Mouse (Mus musculus): ENCODE results near the gene Ubap1l. TPM values are rescaled to one million over a fixed set of nuclear protein-coding genes. Genes with fewer than 3 reads are reported as not detected.
A peak's percentile ranks its signal among the peaks of the same experiment; 100 is the strongest.

The Ubap1l gene
- 0.18 TPM in 1 of 2 replicates, not detected in the other for total RNA-seq (2014; rRNA removed)
- polyA plus RNA-seq (2012; rRNA removed): 0.12 and 0.22 TPM in 2 replicates

DNA sequence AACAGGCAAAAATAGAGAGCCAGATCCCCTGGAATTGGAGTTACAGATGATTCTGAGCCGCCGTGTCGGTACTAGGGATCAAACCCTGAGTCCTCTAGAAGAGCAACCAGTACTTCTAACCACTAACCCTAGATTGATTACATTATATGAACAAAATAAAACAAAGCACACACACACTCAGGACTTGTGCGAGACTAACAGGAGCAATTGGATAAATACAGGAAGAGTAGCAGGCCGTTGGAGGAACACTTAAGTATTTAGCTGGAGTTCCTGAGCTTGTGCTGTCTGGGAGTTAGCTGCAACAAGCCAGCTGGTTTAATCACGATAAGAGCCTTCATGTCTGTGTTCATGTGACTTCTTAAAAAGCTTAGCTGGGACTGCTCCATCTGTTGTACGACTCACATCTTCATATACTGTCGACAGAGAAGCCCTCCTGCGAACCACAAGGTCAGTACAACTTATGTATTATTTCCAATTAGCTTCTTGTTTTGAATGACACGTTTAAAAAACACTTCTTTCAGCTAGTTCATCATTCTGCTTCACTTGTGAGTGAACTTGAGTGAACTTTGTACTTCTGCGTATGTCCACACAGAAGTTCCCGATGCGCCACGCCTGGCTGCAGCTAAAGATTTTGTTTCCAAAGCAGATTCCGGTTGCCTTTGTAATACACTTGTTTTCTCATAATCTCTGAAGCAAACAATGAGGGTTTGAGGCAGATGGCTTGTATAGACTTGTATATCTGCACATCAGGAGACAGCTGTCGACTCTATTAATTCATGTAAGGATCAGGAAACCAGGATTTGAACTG is at the start of gene Ubap1l:
TSS of gene Ubap1l (plus strand) at position 401 of the 808 bp plus-strand sequence.
- Histone ChIP-seq H3K4me1 (ENCODE audit: control insufficient read depth, insufficient read depth, low read length) (no peaks in the 10 kb centered on the region), H3K27me3 (ENCODE audit: control insufficient read depth, insufficient read depth, low read length) (no peaks in the 10 kb centered on the region), H3K9ac (ENCODE audit: low read depth, low read length) (no peak within 1 kb of the TSS), H3K79me2 (ENCODE audit: control insufficient read depth, insufficient read depth, low read length) (no peaks in the 10 kb centered on the region), H3K4me3 (ENCODE audit: insufficient read depth, low read depth, low read length) (no peak within 1 kb of the TSS), H3K36me3 (ENCODE audit: control insufficient read depth, insufficient read depth, low read length) (peaks cover 56% of the 10 kb centered on the region), H3K27ac (replicated peaks; ENCODE audit: insufficient read depth, low read depth, low read length) (no peak within 1 kb of the TSS)
- DNase-seq (ENCODE audit: extremely low read depth, low read depth, low spot score): peak; percentile 34
- WGBS: 72% methylated on average over 16 of the region's 16 CpGs
- TF ChIP-seq POLR2A (IDR thresholded peaks at IDR 0.05; ENCODE audit: extremely low read depth, insufficient read depth, low read length) (no peak), CTCF (IDR thresholded peaks at IDR 0.05; ENCODE audit: low read depth, low read length) (no peak)

DNA sequence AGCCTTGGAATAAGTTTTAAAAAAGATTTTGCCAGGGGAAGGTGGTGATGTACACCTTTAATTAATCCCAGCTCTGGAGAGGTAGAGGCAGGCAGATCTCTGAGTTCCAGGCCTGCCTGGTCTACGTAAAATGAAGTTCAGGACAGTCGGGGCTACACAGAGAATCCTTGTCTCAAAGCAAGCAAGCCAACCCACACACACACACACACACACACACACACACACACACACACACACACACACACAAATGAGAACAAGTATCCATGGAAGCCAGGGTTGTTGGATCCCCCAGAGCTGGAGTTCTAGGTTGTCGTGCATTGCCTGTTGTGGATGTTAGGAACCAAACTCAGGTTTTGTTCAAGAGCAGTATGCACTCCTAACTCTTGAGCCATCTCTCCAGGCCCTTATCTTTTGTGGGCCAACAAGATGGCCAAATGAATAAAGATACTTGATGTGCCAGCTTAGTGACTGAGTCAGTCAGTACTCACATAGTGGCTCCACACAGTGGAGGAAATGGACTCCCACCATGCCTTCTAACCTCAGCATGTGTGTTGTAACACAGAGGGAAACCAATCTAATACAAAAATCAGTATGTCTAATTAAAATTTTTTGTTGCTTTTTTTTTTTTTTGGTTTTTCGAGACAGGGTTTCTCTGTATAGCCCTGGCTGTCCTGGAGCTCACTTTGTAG is 48.0 kb upstream of the Ubap1l start:
- peaks cover 65% of the 10 kb centered on the region for H3K36me3 ChIP-seq (ENCODE audit: control insufficient read depth, insufficient read depth, low read length)
- peaks cover 15% of the 10 kb centered on the region; the same call in 1 of the 2 replicates for H3K79me2 ChIP-seq (ENCODE audit: control insufficient read depth, insufficient read depth, low read length)
- peaks cover 8% of the 10 kb centered on the region; the same call in 1 of the 2 replicates for H3K4me1 ChIP-seq (ENCODE audit: control insufficient read depth, insufficient read depth, low read length)
- no peak overlapping the region for H3K9ac ChIP-seq (ENCODE audit: low read depth, low read length)
- no peaks in the 10 kb centered on the region for H3K27me3 ChIP-seq (ENCODE audit: control insufficient read depth, insufficient read depth, low read length)
- H3K27ac ChIP-seq (replicated peaks; ENCODE audit: insufficient read depth, low read depth, low read length): no peak overlapping the region
- WGBS: 89% methylated on average over 4 of the region's 4 CpGs
- TF ChIP-seq CTCF (IDR thresholded peaks at IDR 0.05; ENCODE audit: low read depth, low read length): no peak
- TF ChIP-seq POLR2A (IDR thresholded peaks at IDR 0.05; ENCODE audit: extremely low read depth, insufficient read depth, low read length): no peak
- peak; percentile 29 for DNase-seq (ENCODE audit: extremely low read depth, low read depth, low spot score)
- H3K4me3 ChIP-seq (ENCODE audit: insufficient read depth, low read depth, low read length): no peak overlapping the region

DNA sequence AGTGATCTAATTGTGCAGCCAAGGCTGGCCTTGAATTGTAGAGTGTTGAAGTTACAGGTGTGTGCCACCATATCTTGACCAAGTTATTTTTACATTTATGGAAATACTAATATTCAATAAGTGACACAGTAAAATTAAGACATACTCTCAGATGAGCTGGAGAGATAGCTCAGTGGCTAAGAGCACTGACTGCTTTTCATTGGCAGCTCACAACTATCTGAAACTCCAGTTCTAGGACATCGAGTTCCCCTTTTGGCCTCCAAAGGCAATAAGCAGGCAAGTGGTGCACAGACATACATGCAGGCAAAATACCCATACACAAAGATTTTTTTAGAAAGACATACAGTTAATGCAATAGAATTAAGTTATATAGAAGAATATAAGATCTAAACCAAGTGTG is 47.0 kb upstream of the Ubap1l start:
- Histone ChIP-seq H3K27ac (replicated peaks; ENCODE audit: insufficient read depth, low read depth, low read length) (no peak overlapping the region), H3K27me3 (ENCODE audit: control insufficient read depth, insufficient read depth, low read length) (no peaks in the 10 kb centered on the region), H3K4me3 (ENCODE audit: insufficient read depth, low read depth, low read length) (no peak overlapping the region), H3K4me1 (ENCODE audit: control insufficient read depth, insufficient read depth, low read length) (peaks cover 2% of the 10 kb centered on the region; the same call in 1 of the 2 replicates), H3K36me3 (ENCODE audit: control insufficient read depth, insufficient read depth, low read length) (peaks cover 65% of the 10 kb centered on the region), H3K79me2 (ENCODE audit: control insufficient read depth, insufficient read depth, low read length) (peaks cover 9% of the 10 kb centered on the region; the same call in 1 of the 2 replicates), H3K9ac (ENCODE audit: low read depth, low read length) (no peak overlapping the region)
- 69% methylated on average over 1 of the region's 1 CpGs for WGBS
- TF ChIP-seq CTCF (IDR thresholded peaks at IDR 0.05; ENCODE audit: low read depth, low read length) (no peak), POLR2A (IDR thresholded peaks at IDR 0.05; ENCODE audit: extremely low read depth, insufficient read depth, low read length) (no peak)
- no peak for DNase-seq (ENCODE audit: extremely low read depth, low read depth, low spot score)

DNA sequence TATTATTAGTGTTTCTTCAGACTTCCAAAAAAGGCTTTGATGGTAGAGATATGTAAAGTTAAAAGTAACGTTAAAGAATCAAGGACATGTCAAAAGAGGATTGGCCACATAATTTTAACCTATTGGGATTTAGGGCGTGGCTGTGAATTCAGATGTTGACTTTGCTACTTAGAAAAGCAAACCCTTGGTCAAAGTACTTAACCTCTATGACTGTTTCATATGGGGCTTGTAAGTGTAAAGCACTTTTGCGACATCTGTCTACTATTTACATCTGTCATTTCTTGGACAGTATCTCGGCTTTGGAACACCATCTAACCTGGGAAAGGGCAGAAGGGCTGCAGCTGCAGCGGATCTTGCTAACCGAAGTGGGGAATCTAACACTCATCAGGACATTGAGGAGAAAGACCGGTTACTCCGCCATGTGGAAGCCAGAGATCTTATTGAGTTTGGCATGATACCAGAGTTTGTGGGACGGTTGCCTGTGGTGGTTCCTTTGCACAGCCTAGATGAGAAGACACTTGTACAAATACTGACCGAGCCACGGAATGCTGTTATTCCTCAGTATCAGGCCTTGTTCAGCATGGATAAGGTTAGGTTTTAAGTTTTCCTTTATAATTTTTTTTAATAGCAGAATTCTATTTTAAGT is 38.5 kb upstream of the Ubap1l start:
- 32% methylated on average over 11 of the region's 11 CpGs for WGBS
- DNase-seq (ENCODE audit: extremely low read depth, low read depth, low spot score): peak; percentile 66
- Histone ChIP-seq H3K9ac (ENCODE audit: low read depth, low read length) (no peak overlapping the region), H3K27ac (replicated peaks; ENCODE audit: insufficient read depth, low read depth, low read length) (no peak overlapping the region), H3K79me2 (ENCODE audit: control insufficient read depth, insufficient read depth, low read length) (no peaks in the 10 kb centered on the region; the same call in 1 of the 2 replicates), H3K4me1 (ENCODE audit: control insufficient read depth, insufficient read depth, low read length) (no peaks in the 10 kb centered on the region), H3K36me3 (ENCODE audit: control insufficient read depth, insufficient read depth, low read length) (peaks cover 71% of the 10 kb centered on the region), H3K27me3 (ENCODE audit: control insufficient read depth, insufficient read depth, low read length) (no peaks in the 10 kb centered on the region), H3K4me3 (ENCODE audit: insufficient read depth, low read depth, low read length) (no peak overlapping the region)
- no peak for TF ChIP-seq CTCF (IDR thresholded peaks at IDR 0.05; ENCODE audit: low read depth, low read length)
- no peak for TF ChIP-seq POLR2A (IDR thresholded peaks at IDR 0.05; ENCODE audit: extremely low read depth, insufficient read depth, low read length)

DNA sequence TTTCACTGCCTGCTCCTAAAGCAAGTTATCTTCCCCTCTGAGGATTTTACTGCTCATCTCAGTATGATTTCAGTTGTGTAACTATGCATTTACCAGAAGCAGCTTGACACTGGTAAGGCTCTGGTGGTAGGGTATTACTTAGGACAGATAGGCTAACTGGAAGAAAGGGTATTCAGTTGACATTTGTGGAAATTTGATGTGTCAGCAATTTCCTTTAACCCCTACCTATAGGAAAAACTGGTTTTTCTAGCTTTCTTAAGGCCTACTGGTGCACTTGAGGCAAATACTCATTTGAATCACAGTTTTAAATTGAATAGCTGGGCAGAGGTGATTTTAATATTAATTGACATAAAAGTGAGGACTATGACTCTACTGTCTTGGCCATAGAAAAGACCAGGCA is 34.9 kb upstream of the Ubap1l start:
- Histone ChIP-seq H3K27ac (replicated peaks; ENCODE audit: insufficient read depth, low read depth, low read length) (no peak overlapping the region), H3K79me2 (ENCODE audit: control insufficient read depth, insufficient read depth, low read length) (no peaks in the 10 kb centered on the region), H3K4me1 (ENCODE audit: control insufficient read depth, insufficient read depth, low read length) (no peaks in the 10 kb centered on the region), H3K27me3 (ENCODE audit: control insufficient read depth, insufficient read depth, low read length) (no peaks in the 10 kb centered on the region), H3K9ac (ENCODE audit: low read depth, low read length) (no peak overlapping the region), H3K4me3 (ENCODE audit: insufficient read depth, low read depth, low read length) (no peak overlapping the region), H3K36me3 (ENCODE audit: control insufficient read depth, insufficient read depth, low read length) (peaks cover 76% of the 10 kb centered on the region)
- TF ChIP-seq CTCF (IDR thresholded peaks at IDR 0.05; ENCODE audit: low read depth, low read length) (no peak), POLR2A (IDR thresholded peaks at IDR 0.05; ENCODE audit: extremely low read depth, insufficient read depth, low read length) (no peak)
- no peak for DNase-seq (ENCODE audit: extremely low read depth, low read depth, low spot score)

All from liver, adult 2 months (tissue).